Mouse (Mus musculus) cerebellum, adult 2 months (tissue): ENCODE data around the gene Srms.
A peak's percentile ranks its signal among the peaks of the same experiment; 100 is the strongest.

Experiments
- CTCF ChIP-seq: fragments of 200-500 bp; IDR thresholded peaks from 2 replicates; pipeline ENCODE4 v1.5.1; 2011; ENCODE audit warnings: low read depth, mild to moderate bottlenecking, control low read depth, low read length, moderate library complexity, borderline replicate concordance; ENCODE audit not compliant: insufficient read depth
- POLR2A ChIP-seq: fragments of 200-500 bp; IDR thresholded peaks from 2 replicates; pipeline ENCODE4 v1.6.1; 2011; ENCODE audit warnings: low read length, control low read depth, borderline replicate concordance; ENCODE audit not compliant: insufficient read depth

- no peak; the same call in 1 of the 2 replicates for TF ChIP-seq CTCF
- peak; percentile 59 for TF ChIP-seq POLR2A
Observed at GRCm38 (mm10) chr2:181155801-181156200, 57.2 kb downstream of the Srms start.
